Mouse (Mus musculus) erythroblast, embryonic 14.5 days (primary cell): ENCODE measurements around the gene Kcnk2.

Experiments
- GATA1 ChIP-seq: IDR thresholded peaks from 2 replicates; pipeline ENCODE4 v1.6.1; 2012; ENCODE audit warnings: low read length, inconsistent platforms, mixed read lengths
- TAL1 ChIP-seq: IDR thresholded peaks from 3 replicates; pipeline ENCODE4 v1.6.1; 2012; ENCODE audit warnings: low read length, inconsistent platforms, mixed read lengths

GRCm38 (mm10) chr1:189430534-189430933 is 28.5 kb upstream of the Kcnk2 start:
- TF ChIP-seq TAL1 (no peak), GATA1 (no peak)
